Mouse (Mus musculus): ENCODE measurements around the gene Rad23a. TPM values are rescaled to one million over a fixed set of nuclear protein-coding genes. Genes with fewer than 3 reads are reported as not detected.
A peak's percentile ranks its signal among the peaks of the same experiment; 100 is the strongest.
"Not testable (repeated sequence)": the region's sequence is repeated elsewhere in the genome, so short reads cannot be mapped to it uniquely, and the experiment has no call there.

Rad23a gene
- total RNA-seq, 2 experiments from 2014 or later = 80.8 to 81.1 TPM

DNA sequence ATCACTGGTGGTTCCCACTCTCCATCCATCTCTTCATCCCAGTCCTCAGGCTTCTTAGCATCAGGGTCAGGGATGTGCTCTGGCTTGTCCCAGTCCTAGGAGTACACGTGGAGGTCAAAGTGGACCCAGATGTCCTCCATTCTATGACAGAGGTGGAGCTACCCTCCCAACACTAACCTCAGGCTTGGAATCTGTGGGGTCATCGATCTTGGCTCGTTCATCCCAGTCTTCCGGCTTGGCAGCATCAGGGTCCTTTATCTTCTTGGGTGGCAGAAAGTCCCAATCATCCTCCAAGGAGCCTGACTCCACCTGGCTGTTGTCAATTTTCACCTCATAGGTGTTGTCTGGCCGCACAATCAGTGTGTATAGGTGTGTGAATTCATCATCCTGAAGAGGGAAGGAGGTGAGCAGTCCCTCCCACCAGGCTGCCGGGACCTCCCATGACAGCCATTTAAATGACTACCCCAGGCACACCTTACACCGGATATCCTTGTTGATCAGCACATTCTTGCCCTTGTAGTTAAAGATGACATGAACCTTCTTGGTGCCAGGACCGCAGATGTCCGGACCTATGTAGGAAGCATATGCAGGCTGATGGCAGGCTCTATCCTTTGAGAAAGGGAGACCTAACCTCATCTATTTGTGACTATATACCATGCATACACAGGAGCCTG is 4.1 kb upstream of the Rad23a start:
- DNase-seq (ENCODE audit: low spot score) = no peak
- intact Hi-C loops (cut with DNase I) = loop anchor here (5.0 kb wide), 1 partner anchor 1237 kb away; the partner anchor contains the start of genes Dnajb1 and Tecr

DNA sequence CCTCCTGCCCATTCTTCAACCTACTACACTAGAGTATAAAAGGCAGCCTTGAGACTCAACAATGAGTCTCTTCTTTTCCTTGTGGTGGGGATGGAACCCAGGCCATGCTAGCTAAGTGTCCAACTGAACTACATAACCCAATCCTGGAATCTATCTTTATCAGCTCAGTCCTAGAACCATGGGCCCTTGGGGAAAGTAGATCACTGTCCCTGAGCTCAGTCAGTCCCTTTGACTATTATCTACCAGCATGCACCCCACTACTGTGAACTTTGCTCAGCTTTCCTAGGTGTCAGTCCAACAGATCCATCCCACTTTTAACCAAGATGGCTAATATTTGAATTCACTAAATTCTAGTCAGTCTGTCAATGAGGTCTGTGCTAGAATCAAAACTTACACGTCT is 1.0 kb upstream of the Rad23a start:
- no peak for DNase-seq (ENCODE audit: low spot score)
- intact Hi-C loops (cut with DNase I) = no loop called here

DNA sequence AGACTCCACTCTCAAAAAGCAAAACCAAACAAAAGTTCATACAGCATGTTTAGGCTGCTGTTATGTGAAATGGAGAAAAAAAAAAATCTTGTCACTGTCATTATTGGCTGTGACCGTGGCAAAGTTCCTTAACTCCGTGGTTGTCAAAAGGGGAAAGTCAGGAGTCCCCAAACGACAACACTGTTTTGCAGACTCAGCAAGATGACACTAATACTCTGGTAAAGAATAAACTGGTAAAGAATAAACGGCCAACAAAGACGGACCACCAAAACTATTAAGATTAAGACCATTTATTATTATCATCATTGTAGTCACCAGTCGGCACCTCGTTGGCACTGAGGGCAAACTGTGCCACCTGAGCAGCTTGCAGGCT is 604 bp downstream of the Rad23a start:
- DNase-seq (ENCODE audit: low spot score) = no peak
- intact Hi-C loops (cut with DNase I) = no loop called here

DNA sequence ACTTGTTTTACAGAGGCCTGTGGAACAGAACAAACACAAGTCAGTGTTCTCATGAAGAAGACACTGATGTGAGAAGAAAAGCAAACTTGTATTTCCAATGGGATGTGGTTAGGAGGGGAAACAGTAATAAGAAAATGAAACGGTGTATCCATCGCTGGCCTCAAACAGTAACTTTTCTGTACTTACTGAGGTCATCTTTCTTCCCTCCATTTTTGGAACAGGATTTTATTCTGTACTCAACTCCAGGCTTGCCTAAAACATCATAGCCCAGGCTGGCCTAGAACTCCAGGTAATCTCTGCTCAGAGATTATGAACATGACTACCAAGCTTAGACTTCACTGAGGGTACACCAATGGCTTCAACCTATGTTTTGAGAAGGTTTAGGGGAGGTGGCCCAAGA is 1.1 kb downstream of the Rad23a start:
- DNase-seq (ENCODE audit: low spot score) = no peak
- intact Hi-C loops (cut with DNase I) = no loop called here

DNA sequence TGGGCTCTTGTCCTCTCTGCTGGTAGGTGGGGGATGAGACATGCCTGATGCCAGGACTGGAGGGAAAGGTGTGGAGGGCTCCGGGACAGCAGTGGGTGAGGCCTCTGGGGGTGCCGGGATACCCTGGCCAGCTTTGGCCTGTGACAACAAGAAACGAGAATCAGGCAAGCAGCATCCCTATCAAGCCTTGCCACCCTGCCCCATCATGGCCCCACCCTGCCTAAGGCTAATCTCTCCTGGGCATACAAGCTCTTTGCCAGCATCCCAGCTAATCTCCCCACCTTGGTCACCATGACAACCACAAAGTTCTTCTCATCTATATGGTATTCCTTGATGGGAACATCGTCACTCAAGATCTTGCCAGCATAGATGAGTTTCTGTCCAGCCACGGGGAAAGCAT is 2.0 kb downstream of the Rad23a start:
- no peak for DNase-seq (ENCODE audit: low spot score)
- intact Hi-C loops (cut with DNase I) = no loop called here

DNA sequence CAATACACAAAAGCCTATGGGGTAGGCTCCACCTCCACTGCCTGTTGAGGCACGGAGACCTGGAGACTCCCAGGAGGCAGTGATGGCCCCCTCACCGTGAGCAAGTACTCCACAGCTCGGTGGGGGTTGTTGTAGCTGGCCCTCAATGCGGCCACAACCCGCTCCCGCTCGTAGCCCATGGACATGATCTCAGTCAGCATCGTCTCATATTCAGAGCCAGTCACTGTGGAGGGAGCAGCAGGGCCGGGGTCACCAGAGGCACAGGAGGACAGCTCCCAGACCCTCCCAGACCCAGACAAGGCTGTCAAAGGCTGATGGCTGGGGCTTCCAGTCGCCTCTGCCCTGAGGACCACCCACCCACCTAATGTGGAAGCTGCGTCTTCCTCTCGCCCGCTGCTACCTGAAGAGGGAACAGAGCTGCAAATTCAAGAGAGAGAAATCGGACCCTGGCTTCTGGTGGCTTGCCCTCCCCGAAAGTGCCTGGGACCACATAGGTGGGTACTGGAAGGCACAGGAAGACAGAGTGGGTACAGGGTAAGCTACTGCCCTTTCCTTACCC is 2.5 kb downstream of the Rad23a start:
- intact Hi-C loops (cut with DNase I) = no loop called here
- no peak for DNase-seq (ENCODE audit: low spot score)

DNA sequence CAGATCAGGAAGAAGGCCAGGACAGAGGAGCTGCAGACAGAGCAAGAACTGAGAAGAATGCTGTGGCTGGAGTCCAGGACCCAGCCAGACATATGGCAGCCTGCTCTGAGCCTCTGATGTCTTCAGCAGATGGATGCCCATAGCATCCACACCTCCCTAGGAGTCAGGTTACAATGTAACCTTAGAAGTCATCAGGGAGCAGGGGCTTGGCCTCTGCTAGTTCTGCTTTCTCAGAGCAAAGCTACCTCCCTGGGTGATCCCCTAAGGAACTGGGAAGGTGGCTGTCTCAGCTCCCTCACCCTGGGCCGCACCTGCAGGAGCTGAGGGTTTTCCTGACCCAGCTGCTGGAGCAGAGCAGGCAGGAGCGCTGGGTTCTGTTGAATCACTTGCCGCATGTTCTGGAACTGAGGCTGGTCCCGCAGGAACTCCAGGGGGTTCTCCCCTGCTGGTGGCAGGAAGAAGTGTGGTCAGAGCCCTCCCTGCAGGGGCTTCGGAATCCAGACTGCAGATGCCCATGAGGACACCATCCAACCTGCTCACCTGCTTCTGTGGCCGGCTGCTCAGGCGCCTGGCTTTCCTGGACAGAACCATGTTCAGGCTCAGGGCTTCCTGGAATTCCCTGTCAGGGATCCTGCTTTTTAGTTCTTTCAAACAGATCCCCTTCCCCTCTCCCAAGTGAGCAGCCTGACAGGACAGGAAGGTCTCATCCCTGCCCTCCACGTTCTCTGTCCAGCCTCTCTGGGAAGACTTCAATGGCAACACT is 3.1 kb downstream of the Rad23a start:
- intact Hi-C loops (cut with DNase I) = no loop called here

DNA sequence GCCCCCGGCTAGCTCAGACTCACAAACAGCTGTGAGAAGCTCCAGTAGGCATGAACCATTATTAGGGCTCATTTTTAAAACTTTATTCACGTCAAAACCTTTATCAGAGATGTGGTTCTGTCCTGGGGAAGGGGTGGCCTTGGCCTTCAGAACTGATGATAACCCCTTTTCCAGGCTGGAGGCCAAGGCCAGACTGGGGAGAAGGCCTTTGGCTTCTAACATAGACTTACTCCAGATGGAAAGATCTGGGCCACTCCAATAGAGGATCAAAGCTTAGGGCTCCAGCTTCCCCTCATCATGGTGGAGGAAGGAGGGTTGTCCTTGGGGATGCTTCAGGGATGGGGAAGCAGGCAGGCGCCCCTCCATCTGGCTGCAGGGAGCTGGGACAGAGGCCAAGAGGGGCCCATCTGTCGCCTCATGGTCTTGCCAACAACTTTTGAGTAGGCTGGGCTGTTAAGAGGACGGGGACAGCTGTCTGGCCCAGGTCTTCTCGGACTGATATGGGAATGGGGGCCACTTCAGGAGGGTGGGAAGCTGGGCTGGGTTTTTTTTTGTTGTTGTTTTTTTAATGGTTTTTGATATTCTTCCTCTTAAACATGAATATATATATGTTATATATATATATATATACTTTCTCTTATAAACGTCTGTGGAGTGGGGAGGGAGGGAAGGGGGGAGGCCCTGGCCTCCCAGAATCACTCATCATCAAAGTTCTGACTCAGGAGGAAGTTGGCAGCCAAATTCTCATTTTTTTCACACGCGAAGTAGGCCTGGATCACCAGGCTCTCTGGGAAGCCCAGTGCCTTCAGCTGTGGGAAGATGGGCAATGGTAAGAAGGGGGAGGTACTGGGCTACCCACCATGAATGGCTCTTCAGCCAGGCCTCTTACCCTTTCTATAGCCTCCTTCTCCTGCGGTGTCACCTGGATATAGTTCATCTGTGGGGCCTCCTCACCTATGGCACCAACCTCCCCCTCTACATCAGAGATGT is 5.3 kb downstream of the Rad23a start:
- intact Hi-C loops (cut with DNase I) = no loop called here
- DNase-seq (ENCODE audit: low spot score) = no peak

More for the DNA sequence above, 3.1 kb downstream of the Rad23a start:
- no peak for DNase-seq (ENCODE audit: low spot score)

DNA sequence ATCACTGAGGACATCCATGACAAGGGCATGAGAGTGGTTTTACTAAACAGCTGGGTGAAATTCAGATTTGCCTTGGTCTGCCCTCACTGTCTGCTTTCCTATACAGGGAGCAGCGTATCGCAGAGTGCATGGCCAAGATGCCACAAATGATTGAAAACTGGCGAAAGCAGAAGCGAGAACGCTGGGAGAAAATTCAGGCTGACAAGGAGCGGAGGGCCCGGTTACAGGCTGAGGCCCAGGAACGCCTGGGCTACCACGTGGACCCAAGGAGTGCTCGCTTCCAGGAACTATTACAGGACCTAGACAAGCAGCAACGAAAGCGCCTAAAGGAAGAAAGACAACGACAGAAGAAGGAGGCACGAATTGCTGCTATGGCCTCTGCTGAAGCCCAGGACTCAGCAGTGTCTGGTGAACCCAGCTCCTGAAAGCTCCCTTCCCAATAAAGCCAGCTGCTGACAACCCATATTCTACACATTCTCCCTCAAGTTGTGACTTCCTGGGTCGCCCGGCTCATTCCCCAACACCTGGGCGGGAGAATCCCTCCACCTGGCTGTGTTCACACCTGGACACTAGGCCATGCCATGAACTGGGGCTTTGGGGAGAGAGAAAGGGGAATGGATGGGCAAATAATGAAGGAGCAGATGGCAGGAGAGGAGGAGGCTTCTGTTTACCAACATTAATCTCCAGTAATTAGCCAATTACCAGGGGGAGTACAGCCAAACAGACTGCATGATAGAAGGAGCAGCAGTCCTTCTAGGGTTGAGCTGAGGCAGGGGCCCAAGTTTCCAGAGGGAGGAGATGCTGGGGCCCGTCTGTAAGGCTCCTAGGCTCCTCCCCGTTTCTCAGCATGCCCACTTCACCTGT is 6.2 kb downstream of the Rad23a start:
- no peak for DNase-seq (ENCODE audit: low spot score)
- intact Hi-C loops (cut with DNase I) = no loop called here

DNA sequence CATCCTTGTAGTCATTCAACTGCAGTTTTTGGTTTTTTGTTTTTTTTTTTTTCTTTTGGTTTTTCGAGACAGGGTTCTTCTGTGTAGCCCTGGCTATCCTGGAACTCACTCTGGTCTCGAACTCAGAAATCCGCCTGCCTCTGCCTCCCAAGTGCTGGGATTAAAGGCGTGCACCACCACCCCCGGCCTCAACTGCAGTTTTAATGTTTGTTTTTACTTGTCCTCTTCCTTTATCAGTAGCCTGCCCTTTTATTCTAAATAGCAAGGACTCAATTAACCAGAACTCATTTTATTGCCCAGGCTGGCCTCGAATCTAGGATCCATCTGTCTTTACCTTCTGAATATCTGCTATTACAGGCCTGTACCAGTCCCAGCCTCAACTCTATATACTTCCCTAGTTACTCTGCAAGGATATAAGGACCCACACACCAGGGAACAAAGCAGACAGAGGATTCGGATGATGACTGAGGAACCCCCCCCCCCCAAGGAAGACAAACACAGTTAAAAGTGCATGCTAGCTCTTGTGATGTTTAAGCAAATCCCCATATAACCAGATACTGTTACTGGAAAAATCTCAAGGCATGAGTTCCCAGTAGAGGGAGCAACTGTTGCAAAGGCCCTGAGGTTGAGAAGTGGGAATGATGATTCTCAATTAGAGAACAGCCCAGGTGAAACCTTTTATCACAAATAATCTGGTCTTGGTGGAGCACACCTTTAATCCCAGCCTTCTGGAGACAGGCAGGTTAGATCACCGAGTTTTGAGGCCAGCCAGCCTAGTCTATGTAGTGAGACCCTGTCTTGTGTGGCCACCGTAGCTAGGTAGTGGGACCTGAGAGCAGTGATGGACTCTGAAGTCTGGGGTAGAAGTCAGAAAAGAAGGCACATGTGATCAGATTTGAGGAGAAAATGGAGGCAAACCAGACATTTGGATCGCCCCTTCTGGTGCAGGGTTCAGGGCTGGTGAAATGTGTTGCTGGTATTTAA is 7.4 kb downstream of the Rad23a start:
- DNase-seq (ENCODE audit: low spot score) = no peak
- intact Hi-C loops (cut with DNase I) = no loop called here

DNA sequence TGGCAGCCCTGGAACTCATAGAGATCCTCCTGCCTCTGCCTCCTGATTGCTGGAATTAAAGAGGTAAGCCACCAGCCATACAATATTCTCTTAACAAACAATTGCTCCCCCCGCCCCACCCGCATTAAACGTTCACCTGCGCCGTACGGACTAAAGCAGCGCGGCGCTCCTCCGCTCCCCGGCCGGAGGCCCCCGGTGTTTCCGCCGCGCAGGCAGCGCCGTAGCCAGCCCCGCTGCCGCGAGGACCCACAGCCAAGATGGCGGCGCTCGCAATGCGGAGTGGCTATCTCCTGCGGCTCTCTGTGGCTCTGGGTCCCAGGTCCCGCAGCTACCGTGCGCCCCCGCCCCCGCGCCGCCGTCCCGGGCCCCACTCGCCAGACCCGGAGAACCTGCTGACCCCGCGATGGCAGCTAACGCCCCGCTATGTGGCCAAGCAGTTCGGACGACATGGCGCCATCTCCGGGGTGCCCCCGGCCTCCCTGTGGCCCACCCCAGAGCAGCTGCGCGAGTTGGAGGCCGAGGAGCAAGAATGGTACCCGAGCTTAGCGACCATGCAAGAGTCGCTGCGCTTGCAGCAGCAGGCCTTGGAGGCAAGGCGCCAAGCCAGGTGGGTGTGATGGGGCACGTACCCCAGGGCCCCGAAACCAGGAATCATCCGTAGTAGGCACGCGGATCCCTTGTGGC is 8.3 kb downstream of the Rad23a start:
- intact Hi-C loops (cut with DNase I) = no loop called here
- DNase-seq (ENCODE audit: low spot score) = peak; percentile 56

DNA sequence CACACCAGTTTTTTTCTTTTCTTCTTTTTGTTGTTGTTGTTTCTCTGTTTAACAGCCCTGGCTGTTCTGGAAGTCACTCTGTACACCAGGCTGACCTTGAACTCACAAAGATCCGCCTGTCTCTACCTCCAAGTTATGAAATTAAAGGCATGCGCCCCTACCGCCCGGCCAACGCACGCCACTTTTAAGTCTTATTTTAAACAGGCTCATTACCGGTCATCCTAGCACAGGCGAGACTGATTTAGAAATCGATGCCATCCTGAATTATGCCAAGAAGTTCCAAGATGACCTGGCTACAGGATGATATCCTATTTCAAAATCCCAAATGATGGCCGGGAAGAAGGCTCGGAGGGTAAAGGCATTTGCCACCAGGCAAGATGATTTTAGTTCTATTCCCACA is 9.0 kb downstream of the Rad23a start, which contains the start of gene Gadd45gip1:
Gene Gadd45gip1 (plus strand): TSS at position 33 of the 400 bp plus-strand sequence.
- no peak for DNase-seq (ENCODE audit: low spot score)
- intact Hi-C loops (cut with DNase I) = no loop called here

DNA sequence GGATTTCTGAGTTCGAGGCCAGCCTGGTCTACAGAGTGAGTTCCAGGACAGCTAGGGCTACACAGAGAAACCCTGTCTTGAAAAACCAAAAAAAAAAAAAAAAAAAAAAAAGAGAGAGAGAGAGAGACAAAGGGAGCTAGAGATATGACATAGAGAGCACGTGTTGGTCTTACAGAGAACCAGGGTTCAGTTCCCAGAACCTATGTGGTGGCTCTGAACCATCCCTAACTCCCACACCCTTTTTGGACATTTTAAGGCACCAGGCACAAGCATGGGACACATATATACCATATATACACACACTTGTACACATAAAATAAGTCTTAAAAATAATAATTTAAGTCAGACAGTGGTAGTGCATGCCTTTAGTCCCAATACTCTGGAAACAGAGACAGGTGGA is 13.9 kb downstream of the Rad23a start:
- DNase-seq (ENCODE audit: low spot score); intact Hi-C loops (cut with DNase I): not testable (repeated sequence)

DNA sequence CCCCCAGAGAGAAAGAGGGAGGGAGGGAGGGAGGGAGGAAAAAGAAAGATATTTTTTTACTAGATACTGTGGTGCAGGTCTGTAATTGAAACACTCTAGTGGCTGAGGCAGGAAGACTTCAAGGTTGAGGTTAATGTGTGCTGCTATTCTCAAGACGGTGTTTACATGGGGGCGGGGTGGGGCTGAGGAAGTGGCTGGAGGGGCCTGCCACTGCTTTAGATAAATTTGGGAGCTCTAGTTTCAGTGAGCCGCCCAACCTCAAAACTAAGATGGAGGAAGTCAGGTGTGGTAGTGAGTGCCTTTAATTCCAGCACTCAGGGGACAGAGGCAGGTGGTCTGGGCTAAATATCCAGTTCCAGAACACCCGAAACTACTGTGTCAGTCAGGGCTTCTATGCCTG is 14.8 kb downstream of the Rad23a start:
- intact Hi-C loops (cut with DNase I) = no loop called here
- DNase-seq (ENCODE audit: low spot score) = no peak

DNA sequence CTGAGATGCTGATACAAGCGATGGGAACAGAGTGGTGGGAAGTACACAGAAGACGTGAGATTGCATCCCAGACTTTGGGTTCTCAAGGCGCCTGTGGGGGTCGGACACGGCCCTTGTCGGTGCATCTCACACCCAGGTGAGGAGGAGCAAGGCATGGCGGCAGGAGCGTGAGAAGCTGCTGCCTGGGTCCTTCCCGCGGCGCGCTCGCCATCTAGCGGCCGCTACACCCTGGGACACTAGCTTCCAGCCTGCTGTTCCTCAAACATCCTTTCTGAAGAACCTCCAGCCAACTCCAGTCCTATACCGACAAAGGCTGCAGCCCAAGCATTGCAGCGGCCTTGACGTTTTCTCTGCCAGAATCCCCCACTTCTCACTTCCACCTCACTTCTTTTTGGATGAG is 16.8 kb downstream of the Rad23a start:
- intact Hi-C loops (cut with DNase I) = no loop called here

DNA sequence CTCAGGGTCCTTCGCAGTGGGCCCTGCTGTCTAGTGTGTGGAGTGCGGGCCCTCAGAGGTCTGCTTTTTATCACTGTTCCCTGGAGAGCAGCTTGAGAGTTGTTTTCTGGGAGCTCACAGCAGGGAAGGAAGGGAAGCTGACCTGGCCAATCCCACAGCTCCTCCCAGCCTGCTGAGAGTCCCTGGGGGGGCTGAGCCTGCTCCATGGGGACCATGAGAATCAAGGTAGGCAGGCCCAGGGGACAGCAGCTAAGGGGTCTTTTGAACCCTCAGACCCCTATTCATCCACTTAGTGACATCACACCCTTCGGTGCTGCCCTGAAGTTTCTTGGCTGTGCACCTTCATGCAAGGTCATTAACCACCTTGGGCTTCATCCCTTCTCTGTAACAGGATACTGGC is 17.7 kb downstream of the Rad23a start, which contains the start of gene Dand5:
Gene Dand5 (minus strand): TSS at position 101 of the 400 bp plus-strand sequence.
- intact Hi-C loops (cut with DNase I) = no loop called here
- DNase-seq (ENCODE audit: low spot score) = no peak

More for the DNA sequence above, 16.8 kb downstream of the Rad23a start:
- DNase-seq (ENCODE audit: low spot score) = no peak

DNA sequence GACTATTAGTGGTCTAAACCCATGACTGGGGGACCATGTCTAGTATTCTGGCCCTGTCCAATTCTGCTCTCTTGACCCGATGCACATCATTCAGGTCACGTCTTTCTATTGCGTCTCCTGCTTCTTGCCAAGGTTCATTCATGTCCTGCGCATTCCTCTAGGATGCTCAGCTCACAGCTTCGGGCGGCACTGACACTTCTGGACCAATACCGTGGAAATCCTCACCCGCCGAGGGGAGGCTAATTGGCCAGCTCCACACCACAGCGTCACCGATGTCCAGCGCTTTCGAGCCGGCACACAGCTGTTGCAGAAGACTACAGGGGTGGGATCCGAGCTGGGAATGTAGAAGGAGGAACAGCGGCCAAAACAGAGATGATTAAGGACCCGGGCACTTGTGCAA is 24.3 kb downstream of the Rad23a start:
- DNase-seq (ENCODE audit: low spot score) = no peak
- intact Hi-C loops (cut with DNase I) = no loop called here
